Mouse (Mus musculus) 3T3-L1 (cell line): Measurements from ENCODE around the gene Rbm8a2.
"Not testable (repeated sequence)": the region's sequence is repeated elsewhere in the genome, so short reads cannot be mapped to it uniquely, and the experiment has no call there.

ENCODE experiments used
- DNase-seq: peaks from one replicate; pipeline ENCODE4 v3.0.0-alpha.2; 2015; ENCODE audit warnings: low read depth, low spot score

The Rbm8a2 gene

DNA sequence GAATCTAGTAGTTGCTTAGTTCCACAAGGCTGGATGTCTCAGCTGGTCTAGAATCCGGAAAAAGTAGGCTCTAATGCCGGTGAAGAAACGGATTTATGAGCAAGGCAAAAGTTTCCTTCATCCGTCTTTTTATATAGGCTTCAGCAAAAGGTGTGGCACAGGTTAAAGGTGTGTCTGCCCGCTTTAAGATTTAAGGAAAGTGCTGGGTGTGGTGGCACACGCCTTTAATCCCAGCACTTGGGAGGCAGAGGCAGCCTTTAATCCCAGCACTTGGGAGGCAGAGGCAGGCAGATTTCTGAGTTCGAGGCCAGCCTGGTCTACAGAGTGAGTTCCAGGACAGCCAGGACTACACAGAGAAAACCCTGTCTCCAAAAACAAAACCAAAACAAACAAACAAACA lies at the start of gene Rbm8a2:
Gene Rbm8a2 (minus strand): TSS at position 101 of the 400 bp plus-strand sequence.
- DNase-seq, result not testable (repeated sequence)

DNA sequence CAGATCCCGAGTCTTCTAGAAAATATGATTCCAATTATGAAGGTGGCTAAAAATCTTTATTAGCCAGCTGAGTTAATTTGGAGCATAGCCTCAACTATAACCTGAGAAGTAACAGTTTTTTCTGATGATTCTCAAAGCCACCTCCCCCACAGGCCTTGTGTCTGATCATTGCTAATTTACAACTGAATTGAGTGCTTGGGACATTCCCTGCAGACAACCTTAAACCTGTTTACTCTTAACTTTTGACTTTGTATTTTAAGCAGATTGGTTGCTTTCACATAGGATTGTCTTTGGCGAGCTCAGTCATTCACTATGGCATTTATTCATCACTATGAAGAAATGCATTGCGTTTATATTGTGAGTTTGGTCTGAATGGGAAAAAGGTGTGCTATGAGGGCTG lies 49.5 kb upstream of the Rbm8a2 start:
- no peak for DNase-seq

DNA sequence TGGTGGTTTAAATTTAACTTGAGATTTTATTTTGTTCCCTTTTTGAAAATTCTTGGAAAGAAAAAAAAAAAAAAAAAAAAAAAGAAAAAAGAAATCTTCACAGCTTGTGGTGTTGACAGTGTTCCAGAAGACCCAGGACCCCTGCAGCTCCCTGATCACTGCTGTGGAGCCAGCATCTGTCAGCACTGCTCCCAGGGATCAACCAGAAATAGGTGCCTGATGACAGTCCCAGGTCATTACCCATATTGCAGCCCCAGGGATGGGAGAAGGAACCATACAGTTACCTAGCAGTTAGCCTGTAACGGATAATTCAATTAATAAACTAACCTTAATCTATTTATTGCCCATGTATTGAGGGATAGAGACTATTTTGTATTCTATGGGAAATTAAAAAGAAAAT lies 45.6 kb upstream of the Rbm8a2 start:
- DNase-seq, result no peak

DNA sequence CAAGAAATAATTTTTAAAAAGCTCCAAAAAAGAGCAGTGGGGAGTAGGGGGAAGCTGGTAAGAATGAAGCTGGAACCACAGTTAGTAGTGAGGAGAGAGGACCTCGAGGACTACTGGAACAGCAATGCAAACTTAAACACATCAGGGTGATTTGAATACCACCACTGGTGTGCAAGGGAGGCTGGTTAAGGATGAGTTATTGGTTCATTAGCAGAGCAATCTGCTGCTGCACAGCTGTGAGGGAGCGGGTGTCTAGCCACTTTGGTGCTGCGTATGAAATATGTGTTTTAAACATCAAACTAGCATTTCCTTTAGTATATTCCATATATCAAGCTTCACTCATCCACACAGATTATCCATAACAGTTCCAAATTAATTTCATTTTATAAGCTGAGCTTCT lies 39.6 kb upstream of the Rbm8a2 start:
- DNase-seq, result no peak

DNA sequence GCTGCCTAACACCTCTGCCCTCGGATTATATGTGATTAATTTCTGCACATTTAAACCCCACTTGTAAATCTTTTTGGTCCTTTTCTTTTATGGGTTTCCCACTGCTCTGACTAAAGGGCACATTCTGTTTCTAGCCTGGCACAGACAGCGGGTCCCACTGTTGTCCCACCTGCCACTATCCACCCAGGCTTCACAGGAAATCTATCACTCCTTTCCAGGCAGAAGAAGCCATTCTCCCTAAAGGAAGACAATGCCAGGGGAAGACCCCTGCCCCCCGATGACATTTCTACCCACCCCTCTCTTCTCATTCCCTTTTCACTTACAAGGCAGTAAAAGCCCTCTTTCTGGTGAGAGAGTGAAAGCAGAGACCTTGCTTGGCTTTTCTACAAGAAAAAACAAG lies 37.2 kb upstream of the Rbm8a2 start:
- DNase-seq, result no peak

DNA sequence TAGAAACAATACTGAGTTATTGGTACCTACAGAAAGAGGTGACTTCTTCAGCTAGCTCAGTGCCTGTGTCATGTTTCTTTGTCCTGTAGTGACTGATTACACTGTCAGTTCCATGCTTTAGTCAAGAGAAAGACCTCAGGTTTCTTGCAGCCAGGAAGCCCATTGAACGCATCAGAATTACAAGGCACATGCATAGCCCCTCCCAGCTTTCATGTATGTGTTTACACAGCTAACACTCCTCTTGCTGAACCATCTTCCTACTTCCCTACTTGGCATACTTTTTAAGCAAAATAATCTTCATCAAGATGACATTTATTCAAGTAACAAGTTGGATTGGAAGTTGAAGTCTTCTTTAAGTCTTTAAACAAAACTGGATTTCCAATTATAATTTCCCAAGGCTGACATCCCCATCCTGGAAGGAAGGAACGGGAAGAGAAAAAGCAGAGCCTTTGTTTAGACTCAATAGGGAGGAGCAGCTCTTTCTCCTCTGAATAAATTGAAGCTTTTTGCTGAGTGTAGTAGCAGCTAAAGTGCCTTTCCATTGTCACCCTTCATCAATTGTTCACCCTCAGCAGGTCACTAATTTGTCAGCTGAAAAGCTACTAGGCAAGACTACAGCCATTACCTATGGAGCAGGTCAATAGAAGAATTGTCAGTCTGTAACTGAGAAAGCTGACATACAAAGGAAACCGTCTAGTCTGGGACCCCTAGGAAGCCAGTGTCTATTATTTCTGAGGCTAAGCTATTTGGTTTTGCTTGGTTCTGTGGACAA lies 34.8 kb upstream of the Rbm8a2 start:
- DNase-seq, result no peak

DNA sequence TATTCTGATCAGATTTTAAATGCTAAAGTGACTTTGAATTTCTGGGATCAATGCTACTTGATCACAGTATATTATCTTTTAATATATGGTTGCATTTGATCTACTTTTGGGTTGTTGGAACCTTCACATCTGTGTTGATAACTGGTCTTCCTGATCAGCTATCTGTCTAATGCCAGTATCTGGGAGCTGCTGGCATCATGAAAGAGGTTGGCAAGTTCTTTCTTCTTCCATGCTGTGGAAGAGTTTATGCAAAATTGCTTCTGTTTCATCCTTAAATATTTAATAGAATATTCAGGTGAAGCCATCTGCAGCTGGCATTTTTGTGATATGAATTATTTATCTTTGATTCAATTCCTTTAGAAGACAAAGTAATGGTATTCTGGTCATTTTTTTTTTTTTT lies 32.6 kb upstream of the Rbm8a2 start:
- DNase-seq, result no peak

DNA sequence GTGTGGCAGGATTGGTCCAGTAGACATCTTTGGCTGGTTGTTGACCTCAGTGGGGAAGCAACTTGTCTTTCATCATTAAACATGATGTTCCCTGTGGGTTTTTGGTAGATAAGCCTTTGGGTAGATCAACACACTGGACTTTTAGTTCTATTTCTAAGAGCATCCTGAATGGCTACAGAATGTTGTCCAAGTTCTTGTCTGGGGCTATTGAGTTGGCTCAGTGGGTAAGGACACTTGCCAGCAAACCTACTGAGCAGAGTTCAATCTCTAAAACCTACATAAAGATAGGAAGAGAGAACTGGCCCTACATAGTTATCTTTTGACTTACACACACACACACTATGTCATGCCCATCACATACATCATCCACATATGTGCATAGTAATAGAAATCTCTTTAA lies 32.2 kb upstream of the Rbm8a2 start:
- DNase-seq, result no peak

DNA sequence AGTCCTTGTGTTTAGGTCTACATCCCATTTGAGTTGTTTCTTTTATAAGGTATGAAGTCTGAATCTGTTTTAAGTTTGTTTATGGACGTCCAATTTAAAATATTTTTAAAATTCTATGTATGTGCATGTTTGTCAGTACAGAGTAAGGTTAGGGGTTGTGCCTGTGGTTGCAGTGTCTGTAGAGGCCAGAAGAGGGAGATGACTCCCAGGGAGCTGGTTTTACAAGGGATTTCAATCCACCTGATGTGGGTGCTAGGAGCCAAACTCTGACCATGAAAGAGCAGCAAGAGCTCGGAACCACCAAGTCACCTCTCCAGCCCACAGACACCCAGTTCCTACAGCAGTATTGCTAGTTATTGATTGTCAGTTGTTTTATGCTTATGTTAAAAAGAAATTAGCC lies 29.5 kb upstream of the Rbm8a2 start:
- DNase-seq, result no peak

DNA sequence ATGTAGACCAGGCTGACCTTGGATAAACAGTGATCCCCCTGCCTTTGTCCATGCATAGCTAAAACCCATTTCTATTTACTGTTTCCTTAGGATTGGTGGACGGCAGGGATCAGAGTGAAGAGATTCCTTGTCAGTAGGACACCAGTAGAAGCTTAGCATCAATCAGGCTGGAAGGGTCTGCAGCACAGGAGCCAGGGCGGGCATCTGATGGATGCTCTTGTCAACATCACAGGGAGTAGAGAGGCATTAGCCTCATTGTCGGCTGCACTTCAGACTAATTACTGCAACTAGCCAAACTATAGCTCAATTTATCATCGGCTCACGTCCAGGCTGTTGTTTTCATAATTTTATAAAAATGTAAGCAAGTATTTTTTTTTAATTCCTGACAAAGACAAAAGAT lies 21.7 kb upstream of the Rbm8a2 start:
- no peak for DNase-seq

DNA sequence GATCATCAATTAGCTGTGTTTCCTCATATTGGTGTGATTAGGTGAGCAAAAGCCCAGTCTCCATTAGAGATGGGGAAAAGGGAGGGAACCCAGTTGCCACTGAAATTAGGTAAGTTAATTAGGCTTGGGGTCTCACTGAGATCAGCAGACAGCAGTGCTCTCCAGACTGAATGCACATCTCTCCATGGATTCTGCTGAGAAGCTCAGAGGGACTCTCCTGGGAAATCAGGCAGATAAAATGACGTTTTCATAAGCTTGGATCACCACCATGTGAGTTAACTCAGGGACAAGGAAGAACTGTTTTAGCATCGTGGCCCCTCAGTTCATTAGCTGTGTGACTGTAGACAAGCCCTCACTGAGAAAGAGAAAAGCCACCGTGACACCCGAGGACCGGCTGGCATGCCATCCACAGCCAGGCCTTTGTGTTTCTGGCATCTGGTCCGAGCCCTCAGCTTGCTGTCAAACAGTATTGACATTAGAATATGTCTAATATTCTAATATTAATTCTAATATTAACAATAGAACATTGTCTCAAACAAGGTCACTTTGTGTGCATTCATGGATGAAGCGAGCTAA lies 18.2 kb upstream of the Rbm8a2 start:
- DNase-seq, result no peak

DNA sequence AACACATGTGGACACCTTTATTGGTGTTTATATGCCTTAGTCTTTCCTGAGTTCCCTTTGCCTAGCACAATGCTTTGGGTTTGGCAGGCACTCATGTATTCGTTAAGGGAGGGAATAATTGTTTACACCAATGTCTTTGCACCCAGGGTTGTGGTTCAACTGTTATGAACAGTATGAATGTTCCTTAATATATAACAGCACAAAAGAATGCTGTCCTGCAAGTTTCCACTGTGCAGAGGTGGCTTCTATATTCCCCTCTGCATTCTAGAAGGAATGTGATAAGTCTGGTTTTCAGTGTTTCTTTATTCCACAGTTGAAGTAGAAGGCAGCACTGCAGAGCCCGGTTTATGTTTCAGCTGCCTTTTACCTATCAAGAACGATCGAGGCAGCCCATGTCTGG lies 10.0 kb upstream of the Rbm8a2 start:
- no peak for DNase-seq

DNA sequence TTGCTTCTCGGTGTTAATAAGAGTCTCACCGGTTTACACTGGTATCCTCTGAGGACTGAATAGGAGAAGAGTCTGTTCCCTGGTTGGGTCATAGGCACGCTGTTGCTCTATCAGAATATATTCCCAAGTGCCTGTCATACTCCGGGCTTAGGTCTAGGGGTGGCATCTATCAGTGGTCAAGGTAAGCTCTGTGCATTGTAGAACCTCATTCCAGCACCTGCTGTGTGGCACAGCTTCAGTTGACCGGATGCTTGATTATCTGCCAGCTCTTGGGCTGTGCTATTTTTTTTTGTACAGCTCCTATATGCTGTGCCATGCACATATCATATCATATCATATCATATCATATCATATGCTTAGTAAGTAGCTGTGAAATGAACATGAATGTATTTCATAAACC lies 9.5 kb upstream of the Rbm8a2 start:
- DNase-seq, result no peak

DNA sequence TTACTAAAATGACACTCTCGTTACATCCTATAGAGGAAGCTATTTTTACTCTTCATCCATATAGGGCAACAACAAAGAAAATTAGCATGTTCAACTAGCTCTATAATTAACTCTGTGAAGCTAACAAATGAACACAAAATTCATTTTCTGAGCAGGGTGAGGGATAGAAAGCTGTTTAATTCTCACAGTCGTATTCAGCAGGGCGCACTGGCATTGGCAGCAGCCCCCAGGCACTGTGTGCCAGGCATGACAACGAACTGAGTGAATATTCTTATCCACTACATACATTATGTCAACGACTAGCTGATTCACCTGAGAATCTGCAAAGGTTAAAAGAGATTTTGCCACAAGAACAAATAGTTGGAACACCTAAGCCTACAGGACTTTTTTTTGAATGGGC lies 8.2 kb downstream of the Rbm8a2 start:
- no peak for DNase-seq

DNA sequence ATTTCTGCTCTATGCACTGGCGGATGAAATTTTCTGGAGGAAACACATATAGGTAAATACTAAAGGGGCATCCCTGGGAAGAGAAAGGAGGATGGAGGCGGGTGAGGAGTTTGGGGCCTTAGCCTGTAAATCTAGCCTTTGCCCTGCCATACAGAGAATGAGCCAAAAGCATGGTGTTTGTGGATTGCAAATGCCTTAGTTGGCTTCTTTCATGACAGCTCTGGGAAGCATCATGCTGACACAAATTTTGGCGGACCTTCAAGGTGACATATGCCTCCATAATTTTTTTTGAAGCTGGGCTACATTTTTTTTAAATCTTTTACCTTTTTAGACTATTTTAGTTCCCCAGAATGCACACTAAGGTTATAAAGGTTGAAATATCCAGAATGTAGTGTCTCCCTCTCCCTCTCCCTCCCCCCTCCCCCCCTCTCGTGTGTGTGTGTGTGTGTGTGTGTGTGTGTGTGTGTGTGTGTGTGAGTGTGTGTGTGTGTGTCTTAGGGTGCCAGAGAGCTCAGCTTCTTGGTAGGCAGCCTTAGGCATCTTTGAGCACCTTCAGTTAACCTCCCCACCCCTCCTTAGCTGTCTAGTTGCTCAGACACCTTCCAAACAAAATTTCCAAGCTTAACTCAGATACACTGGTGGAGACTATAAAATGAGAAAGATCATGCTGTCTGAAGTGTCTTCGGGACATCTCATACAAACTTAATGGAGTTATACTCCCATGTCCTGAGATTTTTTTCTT lies 11.7 kb downstream of the Rbm8a2 start:
- no peak for DNase-seq

DNA sequence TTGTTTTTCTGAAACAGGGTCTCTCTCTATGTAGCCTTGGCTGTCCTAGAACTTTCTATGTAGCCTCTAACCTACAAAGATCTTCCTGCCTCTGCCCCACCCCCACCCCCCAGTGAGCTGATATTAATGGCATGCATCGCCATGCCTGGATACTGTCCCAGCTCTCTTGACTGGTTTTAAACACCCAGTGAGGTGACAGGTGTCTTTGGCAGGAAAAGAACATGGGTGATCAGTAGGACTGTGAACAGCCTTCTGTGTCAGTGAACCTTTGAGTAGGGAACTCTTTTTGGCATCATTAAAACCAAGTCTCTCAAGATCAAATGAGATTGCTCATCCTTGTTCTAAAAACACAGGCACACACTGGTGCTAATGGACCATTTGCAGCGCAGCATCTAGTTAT lies 17.1 kb downstream of the Rbm8a2 start:
- DNase-seq, result no peak

DNA sequence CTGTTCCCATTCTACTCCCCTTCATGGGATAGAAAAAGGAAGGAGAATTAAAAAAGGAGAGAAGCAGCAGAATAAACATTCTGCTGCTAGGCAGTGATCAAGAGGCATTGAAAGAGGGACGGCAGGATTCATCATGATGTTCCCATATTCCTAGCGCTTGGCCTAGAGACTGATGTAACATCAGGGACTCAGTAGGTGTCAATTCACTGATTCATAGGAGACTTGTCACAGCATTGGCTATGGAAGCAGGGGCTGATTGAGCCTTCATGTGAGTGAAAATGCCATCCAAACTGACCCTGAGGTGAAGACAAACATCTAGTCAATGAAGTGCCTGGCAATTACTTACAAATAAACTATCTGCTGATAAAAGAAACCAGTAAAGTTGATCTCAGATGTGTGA lies 28.1 kb downstream of the Rbm8a2 start:
- no peak for DNase-seq

DNA sequence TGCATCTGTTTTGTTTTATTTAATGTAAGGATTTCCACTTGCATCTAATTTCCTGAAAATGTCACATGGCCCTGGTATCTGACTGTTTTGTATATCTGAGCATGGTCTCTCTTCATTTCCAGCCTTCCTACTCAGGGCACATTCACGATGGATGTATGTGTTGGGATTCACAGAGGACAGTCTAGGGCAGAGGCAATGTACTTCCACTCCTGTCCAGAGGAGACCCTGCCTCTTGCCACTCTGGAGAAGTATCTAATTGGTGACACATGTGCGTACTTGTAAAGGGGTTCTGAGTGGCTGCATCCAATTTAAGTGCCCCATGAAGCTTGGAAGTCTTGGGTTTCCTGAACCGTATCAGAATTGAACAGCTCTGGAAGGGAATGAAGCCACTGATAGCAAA lies 28.5 kb downstream of the Rbm8a2 start:
- no peak for DNase-seq

DNA sequence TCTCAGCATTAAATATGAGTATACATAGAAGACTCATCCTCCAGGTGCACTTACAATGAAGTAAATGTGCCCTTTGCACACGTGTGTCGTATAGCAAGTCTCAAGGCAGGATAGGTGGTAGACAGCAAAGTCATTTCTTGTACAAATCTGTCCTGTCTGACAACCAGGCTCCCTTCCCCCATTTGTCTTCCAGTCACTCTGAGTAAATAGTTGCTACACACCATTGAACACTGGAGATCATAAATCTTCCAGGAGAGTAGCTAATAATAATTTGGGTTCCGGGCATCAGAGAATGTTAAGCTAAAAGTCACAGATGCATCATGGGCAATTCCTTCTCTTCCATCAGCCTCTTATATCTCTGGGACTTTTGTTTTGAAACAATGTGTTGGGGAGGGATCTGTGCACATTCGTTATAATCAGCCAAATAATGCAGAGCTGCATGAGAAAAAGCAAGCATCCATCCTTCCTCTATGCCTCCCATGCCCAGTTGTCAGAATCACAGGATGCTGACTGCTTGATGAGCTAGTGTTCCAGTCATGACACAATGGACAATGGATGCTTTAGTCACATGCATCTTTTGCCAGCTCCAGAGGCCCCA lies 32.1 kb downstream of the Rbm8a2 start:
- DNase-seq, result no peak

DNA sequence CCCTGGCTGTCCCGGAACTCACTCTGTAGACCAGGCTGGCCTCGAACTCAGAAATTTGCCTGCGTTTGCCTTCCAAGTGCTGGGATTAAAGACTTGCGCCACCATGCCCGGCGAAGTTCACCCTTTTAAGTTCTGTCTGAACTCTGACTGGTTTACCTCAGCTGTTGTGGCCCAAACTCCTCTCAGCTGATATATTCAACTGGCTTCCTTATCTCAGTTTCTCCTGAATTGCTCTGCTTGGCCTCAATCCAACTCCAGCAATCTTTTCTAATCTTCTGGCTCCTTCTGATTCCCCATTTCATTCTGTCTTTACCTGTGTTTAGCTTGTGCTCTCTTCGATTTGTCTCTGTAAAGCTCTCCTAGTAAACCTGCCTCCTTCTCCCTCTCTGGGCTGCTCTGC lies 35.7 kb downstream of the Rbm8a2 start:
- DNase-seq, result no peak

DNA sequence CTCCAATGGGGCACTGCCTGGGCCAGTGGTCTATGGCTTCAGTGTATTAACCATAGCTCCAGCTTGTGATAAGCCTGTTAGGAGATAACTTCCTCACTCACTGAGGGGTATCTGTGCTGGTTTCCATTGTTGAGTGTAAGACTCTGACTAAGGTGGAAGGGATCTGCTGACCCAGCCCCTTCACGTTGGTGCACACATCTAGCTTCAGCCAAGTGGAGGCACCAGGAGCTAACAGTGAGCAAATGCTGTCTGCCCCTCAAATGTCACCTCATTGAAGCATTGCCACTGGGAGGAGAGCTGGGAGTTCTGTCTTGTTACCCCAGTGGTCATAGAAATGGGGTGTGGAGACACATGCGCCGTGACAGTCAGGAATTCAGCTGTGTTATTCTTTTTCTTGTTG lies 40.2 kb downstream of the Rbm8a2 start:
- DNase-seq, result no peak

DNA sequence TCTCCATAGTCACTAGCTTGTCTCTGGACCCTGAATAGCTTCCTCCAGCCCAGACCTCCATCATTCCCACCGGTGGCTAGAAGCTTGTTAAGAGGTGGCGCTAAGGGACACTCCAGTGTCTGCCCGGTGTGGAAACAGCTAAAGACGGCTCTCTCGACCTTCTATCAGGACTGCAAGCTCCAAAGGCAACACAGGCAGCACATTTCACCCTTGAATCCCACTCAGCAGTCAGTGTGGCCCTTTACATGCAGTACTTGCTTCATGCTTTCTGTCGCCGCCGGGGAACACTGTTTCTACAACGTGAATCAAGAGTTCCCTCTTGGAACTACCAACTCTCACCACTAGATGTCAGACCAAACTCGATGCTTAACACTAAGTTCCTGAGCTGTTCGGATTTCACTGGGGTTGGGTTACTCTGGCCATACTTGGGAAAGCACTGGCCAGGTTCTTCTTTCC lies 42.6 kb downstream of the Rbm8a2 start:
- peak; percentile 88 for DNase-seq

DNA sequence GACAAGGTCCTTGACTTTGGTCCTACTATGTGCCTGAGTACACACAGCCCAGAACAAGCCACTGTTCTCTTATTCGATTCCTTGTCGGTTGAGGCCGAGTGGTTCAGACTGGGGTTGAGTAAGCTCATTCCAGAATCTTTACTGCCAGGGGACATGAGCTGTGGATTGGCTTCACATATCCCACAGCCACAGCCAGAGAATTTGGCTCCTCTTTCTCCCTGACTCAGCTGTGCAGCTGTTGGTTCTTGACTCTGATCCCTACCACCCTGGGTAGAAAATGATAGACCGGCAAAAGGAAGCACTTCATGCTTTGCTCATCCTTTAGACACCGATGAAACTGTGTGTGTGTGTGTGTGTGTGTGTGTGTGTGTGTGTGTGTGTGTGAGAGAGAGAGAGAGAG lies 47.5 kb downstream of the Rbm8a2 start:
- DNase-seq, result no peak
